Mouse (Mus musculus): ENCODE data around the gene Stap2. TPM values are rescaled to one million over a fixed set of nuclear protein-coding genes. Genes with fewer than 3 reads are reported as not detected.

Stap2 gene
- polyA plus RNA-seq (2016; fragmentation: Nextera tagmentation; extraction: Ambion mirVana), result 6.4 and 7.3 TPM in 2 replicates

- H3K27me3 ChIP-seq (ENCODE audit: low read depth, poor library complexity, severe bottlenecking), result peaks cover 45% of the 10 kb centered on the region
- no peak within 1 kb of the TSS for H3K4me3 ChIP-seq
- H3K4me1 ChIP-seq, result peaks cover 35% of the 10 kb centered on the region
- H3K9me3 ChIP-seq (replicated peaks), result no peaks in the 10 kb centered on the region
- H3K27ac ChIP-seq, result 0 out of 2 replicates have a peak within 1 kb of the TSS, but pooled peaks have one; percentile 39
- peak; percentile 73 for DNase-seq (ENCODE audit: low spot score)
- 39% methylated on average over 13 of the region's 13 CpGs for WGBS
- 0 out of 2 replicates have a peak, but pooled peaks cover 4% of the 10 kb centered on the region for H3K36me3 ChIP-seq
Observed at GRCm38 (mm10) chr17:56005415-56006061, at the start of gene Stap2, which contains the start of gene Mpnd. Gene Stap2 (minus strand): TSS chr17:56005584. Gene Mpnd (plus strand): TSS chr17:56005711.

GRCm38 (mm10) chr17:56054938-56055337, 49.6 kb upstream of the Stap2 start:
- H3K9me3 ChIP-seq (replicated peaks), result no peaks in the 10 kb centered on the region
- H3K4me3 ChIP-seq, result no peak overlapping the region
- H3K27ac ChIP-seq, result no peak overlapping the region
- peaks cover 97% of the 10 kb centered on the region for H3K36me3 ChIP-seq
- no peak for DNase-seq (ENCODE audit: low spot score)
- no peaks in the 10 kb centered on the region for H3K4me1 ChIP-seq
- no peaks in the 10 kb centered on the region for H3K27me3 ChIP-seq (ENCODE audit: low read depth, poor library complexity, severe bottlenecking)

GRCm38 (mm10) chr17:56051369-56051768, 46.0 kb upstream of the Stap2 start:
- H3K27ac ChIP-seq, result no peak overlapping the region
- H3K27me3 ChIP-seq (ENCODE audit: low read depth, poor library complexity, severe bottlenecking), result no peaks in the 10 kb centered on the region
- peaks cover 97% of the 10 kb centered on the region for H3K36me3 ChIP-seq
- DNase-seq (ENCODE audit: low spot score), result no peak
- H3K4me3 ChIP-seq, result no peak overlapping the region
- WGBS, result 91% methylated on average over 5 of the region's 5 CpGs
- no peaks in the 10 kb centered on the region for H3K9me3 ChIP-seq (replicated peaks)
- H3K4me1 ChIP-seq, result no peaks in the 10 kb centered on the region

- no peaks in the 10 kb centered on the region for H3K9me3 ChIP-seq (replicated peaks)
- peak overlapping the region; percentile 81 for H3K4me3 ChIP-seq
- peak; percentile 58 for DNase-seq (ENCODE audit: low spot score)
- H3K27ac ChIP-seq, result peak overlapping the region; percentile 95
- whole genome bisulfite sequencing, result 2% methylated on average over 12 of the region's 12 CpGs
- peaks cover 37% of the 10 kb centered on the region for H3K36me3 ChIP-seq
- peaks cover 19% of the 10 kb centered on the region for H3K4me1 ChIP-seq
- H3K27me3 ChIP-seq (ENCODE audit: low read depth, poor library complexity, severe bottlenecking), result no peaks in the 10 kb centered on the region
Observed at GRCm38 (mm10) chr17:56040857-56041163, 35.4 kb upstream of the Stap2 start.

- Histone ChIP-seq H3K9me3 (replicated peaks) (no peaks in the 10 kb centered on the region), H3K27ac (peak within 1 kb of the TSS; percentile 95), H3K36me3 (peaks cover 31% of the 10 kb centered on the region), H3K27me3 (ENCODE audit: low read depth, poor library complexity, severe bottlenecking) (no peaks in the 10 kb centered on the region), H3K4me3 (peak within 1 kb of the TSS; percentile 81), H3K4me1 (peaks cover 23% of the 10 kb centered on the region)
- under 1% methylated on average over 68 of the region's 68 CpGs for WGBS
- DNase-seq (ENCODE audit: low spot score), result peak; percentile 97
Observed at GRCm38 (mm10) chr17:56040030-56040856, 34.9 kb upstream of the Stap2 start, which contains the start of gene Chaf1a. Gene Chaf1a (plus strand): TSS chr17:56040439.

GRCm38 (mm10) chr17:56039345-56039744, 34.0 kb upstream of the Stap2 start:
- H3K4me3 ChIP-seq, result peak overlapping the region; percentile 81; the same call in 1 of the 2 replicates
- H3K36me3 ChIP-seq, result peaks cover 30% of the 10 kb centered on the region
- WGBS, result 80% methylated on average over 4 of the region's 4 CpGs

GRCm38 (mm10) chr17:56038583-56039261, 33.3 kb upstream of the Stap2 start:
- no peak for DNase-seq (ENCODE audit: low spot score)
- no peaks in the 10 kb centered on the region for H3K27me3 ChIP-seq (ENCODE audit: low read depth, poor library complexity, severe bottlenecking)
- H3K27ac ChIP-seq, result no peak overlapping the region
- no peak overlapping the region for H3K4me3 ChIP-seq
- H3K36me3 ChIP-seq, result peaks cover 30% of the 10 kb centered on the region
- no peaks in the 10 kb centered on the region for H3K9me3 ChIP-seq (replicated peaks)
- WGBS, result 88% methylated on average over 8 of the region's 8 CpGs
- peaks cover 31% of the 10 kb centered on the region for H3K4me1 ChIP-seq

More at GRCm38 (mm10) chr17:56039345-56039744, 34.0 kb upstream of the Stap2 start:
- Histone ChIP-seq H3K4me1 (peaks cover 31% of the 10 kb centered on the region), H3K27me3 (ENCODE audit: low read depth, poor library complexity, severe bottlenecking) (no peaks in the 10 kb centered on the region), H3K27ac (peak overlapping the region; percentile 95; the same call in 1 of the 2 replicates), H3K9me3 (replicated peaks) (no peaks in the 10 kb centered on the region)
- DNase-seq (ENCODE audit: low spot score), result no peak

GRCm38 (mm10) chr17:56036901-56037287, 31.5 kb upstream of the Stap2 start:
- DNase-seq (ENCODE audit: low spot score), result no peak
- Histone ChIP-seq H3K27ac (peak overlapping the region; percentile 93), H3K36me3 (peaks cover 34% of the 10 kb centered on the region)

GRCm38 (mm10) chr17:56036176-56036900, 31.0 kb upstream of the Stap2 start, which contains the start of gene Sh3gl1:
Gene Sh3gl1 (minus strand): TSS chr17:56036635.
- H3K9me3 ChIP-seq (replicated peaks), result no peaks in the 10 kb centered on the region
- peak within 1 kb of the TSS; percentile 91 for H3K4me3 ChIP-seq
- peak within 1 kb of the TSS; percentile 93 for H3K27ac ChIP-seq
- peak; percentile 100 for DNase-seq (ENCODE audit: low spot score)
- H3K36me3 ChIP-seq, result peaks cover 39% of the 10 kb centered on the region
- H3K4me1 ChIP-seq, result peaks cover 30% of the 10 kb centered on the region
- WGBS, result under 1% methylated on average over 74 of the region's 74 CpGs
- no peaks in the 10 kb centered on the region for H3K27me3 ChIP-seq (ENCODE audit: low read depth, poor library complexity, severe bottlenecking)

More at GRCm38 (mm10) chr17:56036901-56037287, 31.5 kb upstream of the Stap2 start:
- Histone ChIP-seq H3K9me3 (replicated peaks) (no peaks in the 10 kb centered on the region), H3K27me3 (ENCODE audit: low read depth, poor library complexity, severe bottlenecking) (no peaks in the 10 kb centered on the region), H3K4me3 (peak overlapping the region; percentile 91), H3K4me1 (peaks cover 35% of the 10 kb centered on the region)
- WGBS, result 37% methylated on average over 13 of the region's 13 CpGs

- Histone ChIP-seq H3K4me3 (peak overlapping the region; percentile 91), H3K27ac (peak overlapping the region; percentile 93; the same call in 1 of the 2 replicates), H3K9me3 (replicated peaks) (no peaks in the 10 kb centered on the region), H3K36me3 (peaks cover 50% of the 10 kb centered on the region), H3K27me3 (ENCODE audit: low read depth, poor library complexity, severe bottlenecking) (no peaks in the 10 kb centered on the region), H3K4me1 (peaks cover 24% of the 10 kb centered on the region)
- 83% methylated on average over 4 of the region's 4 CpGs for WGBS
- no peak for DNase-seq (ENCODE audit: low spot score)
Observed at GRCm38 (mm10) chr17:56035216-56035615, 29.8 kb upstream of the Stap2 start.

- no peak overlapping the region for H3K27ac ChIP-seq
- H3K4me1 ChIP-seq, result peaks cover 24% of the 10 kb centered on the region
- no peaks in the 10 kb centered on the region for H3K9me3 ChIP-seq (replicated peaks)
- H3K27me3 ChIP-seq (ENCODE audit: low read depth, poor library complexity, severe bottlenecking), result no peaks in the 10 kb centered on the region
- H3K36me3 ChIP-seq, result peaks cover 54% of the 10 kb centered on the region
- no peak for DNase-seq (ENCODE audit: low spot score)
- WGBS, result 91% methylated on average over 6 of the region's 6 CpGs
- peak overlapping the region; percentile 91 for H3K4me3 ChIP-seq
Observed at GRCm38 (mm10) chr17:56034726-56035100, 29.3 kb upstream of the Stap2 start.
